Mouse (Mus musculus) MEL (cell line): ENCODE results near the gene Prss32.

Source experiments
- BHLHE40 ChIP-seq: IDR thresholded peaks from 2 replicates; pipeline ENCODE4 v1.6.1; 2012; ENCODE audit warnings: low read depth, mild to moderate bottlenecking, inconsistent platforms, low read length, improper control_type of control experiment, borderline replicate concordance
- CHD2 ChIP-seq: IDR thresholded peaks from 2 replicates; pipeline ENCODE4 v1.6.1; 2011; ENCODE audit warnings: low read length, improper control_type of control experiment
- CTCF ChIP-seq, 3 experiments: IDR thresholded peaks in 2 of 3; conservative IDR thresholded peaks in 1 of 3; 2 replicates each; pipeline ENCODE4 v1.5.1; 2011 to 2012; ENCODE audit warnings: low read length in 3 of 3, low read depth in 2 of 3, mild to moderate bottlenecking in 2 of 3, improper control_type of control experiment in 1 of 3, inconsistent platforms in 1 of 3, mixed read lengths in 1 of 3, moderate library complexity in 1 of 3; ENCODE audit not compliant: control insufficient read depth in 1 of 3, insufficient read depth in 1 of 3, poor library complexity in 1 of 3, severe bottlenecking in 1 of 3
- GATA1 ChIP-seq: IDR thresholded peaks from 2 replicates; pipeline ENCODE4 v1.6.1; 2011; ENCODE audit warnings: low read depth, low read length, improper control_type of control experiment
- HCFC1 ChIP-seq: IDR thresholded peaks from 2 replicates; pipeline ENCODE4 v1.6.1; 2012; ENCODE audit warnings: low read depth, mild to moderate bottlenecking, inconsistent platforms, low read length, improper control_type of control experiment, moderate library complexity
- POLR2A ChIP-seq, 2 experiments: IDR thresholded peaks; 2 replicates each; pipeline ENCODE4 v1.6.1; 2011 to 2012; ENCODE audit warnings: low read length in 2 of 2, mild to moderate bottlenecking in 2 of 2, control low read depth in 1 of 2, improper control_type of control experiment in 1 of 2, low read depth in 1 of 2, moderate library complexity in 1 of 2; ENCODE audit not compliant: control insufficient read depth in 1 of 2, insufficient read depth in 1 of 2, poor library complexity in 1 of 2
- POLR2AphosphoS5 ChIP-seq: IDR thresholded peaks from 2 replicates; pipeline ENCODE4 v1.6.1; 2012; ENCODE audit warnings: low read depth, borderline replicate concordance, mild to moderate bottlenecking, inconsistent platforms, low read length, moderate library complexity, mixed read lengths
- RCOR1 ChIP-seq: IDR thresholded peaks from 2 replicates; pipeline ENCODE4 v1.6.1; 2012; ENCODE audit warnings: low read depth, mild to moderate bottlenecking, inconsistent platforms, low read length, improper control_type of control experiment
- SMC3 ChIP-seq: IDR thresholded peaks from 2 replicates; pipeline ENCODE4 v1.6.1; 2011; ENCODE audit warnings: low read depth, low read length, improper control_type of control experiment
- USF2 ChIP-seq, 2 experiments: IDR thresholded peaks; 2 replicates each; pipeline ENCODE4 v1.6.1; 2011 to 2012; ENCODE audit warnings: improper control_type of control experiment in 2 of 2, low read length in 2 of 2, borderline replicate concordance in 1 of 2, inconsistent platforms in 1 of 2, low read depth in 1 of 2, mild to moderate bottlenecking in 1 of 2; ENCODE audit not compliant: insufficient read depth in 1 of 2
- ZC3H11A ChIP-seq: IDR thresholded peaks from 2 replicates; pipeline ENCODE4 v1.6.1; 2012; ENCODE audit warnings: low read depth, mild to moderate bottlenecking, inconsistent platforms, low read length, improper control_type of control experiment
- ZKSCAN1 ChIP-seq: IDR thresholded peaks from 2 replicates; pipeline ENCODE4 v1.6.1; 2012; ENCODE audit warnings: low read depth, mild to moderate bottlenecking, inconsistent platforms, low read length, improper control_type of control experiment, moderate library complexity
- ZMIZ1 ChIP-seq: IDR thresholded peaks from 2 replicates; pipeline ENCODE4 v1.6.1; 2012; ENCODE audit warnings: low read depth, mild to moderate bottlenecking, inconsistent platforms, low read length, improper control_type of control experiment, moderate library complexity

DNA sequence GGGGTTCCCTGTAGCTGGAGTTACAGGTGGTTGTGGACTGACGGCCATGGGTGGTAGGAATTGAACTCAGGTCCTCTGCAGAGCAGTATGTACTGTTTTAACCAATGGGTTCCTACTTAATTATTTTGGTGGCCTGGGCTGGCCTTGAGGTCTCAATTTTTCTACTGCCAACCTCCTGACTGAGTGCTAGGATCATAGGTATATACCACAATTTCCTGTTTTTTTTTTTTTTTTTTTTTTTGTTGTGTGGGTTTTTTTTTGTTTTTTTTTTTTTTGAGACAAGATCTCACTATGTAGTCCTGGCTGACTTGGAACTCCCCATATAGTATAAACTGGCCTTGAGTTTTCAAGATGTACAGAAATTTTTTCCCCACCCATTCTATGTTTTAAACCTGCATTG, 12.5 kb upstream of the Prss32 start:
- no peak for TF ChIP-seq ZMIZ1
- TF ChIP-seq POLR2AphosphoS5 = no peak
- TF ChIP-seq ZC3H11A = no peak
- TF ChIP-seq SMC3 = no peak
- no peak for TF ChIP-seq CHD2
- TF ChIP-seq RCOR1 = no peak
- no peak for TF ChIP-seq CTCF (IDR thresholded peaks at IDR 0.05 in 2 of 3, conservative IDR thresholded peaks at IDR 0.05 in 1 of 3; ENCODE audit: control insufficient read depth in 1 of 3, insufficient read depth in 1 of 3, low read depth in 2 of 3, low read length in 3 of 3, poor library complexity in 1 of 3, severe bottlenecking in 1 of 3)
- TF ChIP-seq ZKSCAN1 = no peak
- no peak for TF ChIP-seq BHLHE40
- TF ChIP-seq USF2 (IDR thresholded peaks at IDR 0.05; ENCODE audit: borderline replicate concordance in 1 of 2, insufficient read depth in 1 of 2, low read depth in 1 of 2, low read length in 2 of 2) = no peak
- TF ChIP-seq GATA1 = no peak
- TF ChIP-seq POLR2A (IDR thresholded peaks at IDR 0.05; ENCODE audit: control insufficient read depth in 1 of 2, insufficient read depth in 1 of 2, low read depth in 1 of 2, low read length in 2 of 2, poor library complexity in 1 of 2) = no peak
- TF ChIP-seq HCFC1 = no peak
